Mouse (Mus musculus) cortical plate, adult 2 months (tissue): ENCODE results near the gene Hist1h3e.

Experiments
- CTCF ChIP-seq: fragments of 200-500 bp; IDR thresholded peaks from 2 replicates; pipeline ENCODE4 v1.5.1; 2011; ENCODE audit warnings: mild to moderate bottlenecking, control low read depth, low read length; ENCODE audit not compliant: insufficient read depth; ENCODE audit errors: extremely low read depth
- POLR2A ChIP-seq: fragments of 200-500 bp; IDR thresholded peaks from 2 replicates; pipeline ENCODE4 v1.6.1; 2011; ENCODE audit warnings: mild to moderate bottlenecking, low read length, control low read depth; ENCODE audit not compliant: insufficient read depth; ENCODE audit errors: extremely low read depth

DNA sequence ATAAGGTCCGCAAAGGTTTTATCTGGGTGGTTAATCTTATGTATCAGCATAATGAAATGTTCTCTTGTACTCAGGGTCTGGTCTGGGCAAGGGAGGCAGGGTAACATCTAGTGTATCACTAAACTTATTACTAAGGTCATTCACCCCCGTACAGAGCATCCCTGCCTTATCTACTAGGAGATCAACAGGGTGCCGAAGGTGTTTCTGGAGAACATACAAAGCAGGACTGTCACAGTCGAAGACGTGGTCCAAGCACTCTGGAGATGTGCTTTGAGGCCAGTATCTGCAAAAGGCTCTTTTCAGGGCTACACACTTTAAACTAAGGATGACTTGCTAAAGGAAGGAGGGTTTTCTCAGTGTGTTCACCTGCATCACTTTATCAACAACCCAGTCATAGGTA is 15.5 kb downstream of the Hist1h3e start:
- TF ChIP-seq POLR2A: no peak
- TF ChIP-seq CTCF: no peak
